In genomic region chr2:109694116-109694837, GRCm38 (mm10) we compare ENCODE assay signal across 9 mouse cellular contexts. TPM values are rescaled to one million over a fixed set of nuclear protein-coding genes. Genes with fewer than 3 reads are reported as not detected.
DNase-seq lines count a peak whose midpoint lies in the region; ATAC-seq and TF ChIP-seq lines count a peak whose summit lies in the region.
"Had no signal": no experiment of that assay in that cellular context is flagged by ENCODE, and none has a peak within 500 bp of the region (broad histone marks: within the 10 kb centered on the region; RNA-seq: fewer than 3 reads in every experiment).

No protein-coding gene starts in this region.

- no peak for TF ChIP-seq CTCF in forebrain, postnatal 0 days (IDR thresholded peaks at IDR 0.05; ENCODE audit: low read depth)

- WGBS in kidney, embryonic 16.5 days: under 1% methylated on average over 26 of the region's 26 CpGs
- WGBS in forebrain, postnatal 0 days: under 1% methylated on average over 26 of the region's 26 CpGs

- no peak for DNase-seq in kidney, adult 9 months
- DNase-seq in cerebellum, adult 11 months: peak; percentile 17
- DNase-seq in forebrain, postnatal 0 days: no peak
- DNase-seq in thymus, postnatal 36 days: no peak
- DNase-seq in left cerebral cortex, postnatal 10 days (ENCODE audit: extremely low spot score in 1 of 2, low spot score in 2 of 2): no peak
- no peak for DNase-seq in frontal cortex, postnatal 10 days (ENCODE audit: low spot score in 2 of 2)

- peak; percentile 36 for ATAC-seq in kidney, embryonic 16.5 days (ENCODE audit: low FRiP score, low TSS enrichment)
- no peak; the same call in 1 of the 2 replicates for ATAC-seq in forebrain, postnatal 0 days
- 0 out of 2 replicates have a peak, but pooled peaks have one; percentile 6 for ATAC-seq in megakaryocyte progenitor cell, adult 5-6 weeks (replicated peaks; ENCODE audit: poor library complexity)

- H3K27me3 ChIP-seq in kidney, embryonic 16.5 days (ENCODE audit: insufficient read depth, low read length): peaks cover 57% of the 10 kb centered on the region
- peaks cover 48% of the 10 kb centered on the region for H3K27me3 ChIP-seq in forebrain, postnatal 0 days (ENCODE audit: insufficient read depth, low read length)

- intact Hi-C loops in left cerebral cortex, postnatal 10 days (cut with DNase I): loop anchor here (2.0 to 10.0 kb wide), 3 partner anchors 819 to 1727 kb away; no protein-coding TSS in a partner anchor

- no peak overlapping the region for H3K9ac ChIP-seq in kidney, embryonic 16.5 days (replicated peaks; ENCODE audit: low read length)
- no peak overlapping the region for H3K9ac ChIP-seq in forebrain, postnatal 0 days

- peak overlapping the region; percentile 57 for H3K4me2 ChIP-seq in kidney, embryonic 16.5 days (replicated peaks; ENCODE audit: low read depth, low read length)
- H3K4me2 ChIP-seq in forebrain, postnatal 0 days (ENCODE audit: low read depth): peak overlapping the region; percentile 65

- H3K4me1 ChIP-seq in kidney, embryonic 16.5 days (ENCODE audit: insufficient read depth, low read length): peaks cover 4% of the 10 kb centered on the region
- H3K4me1 ChIP-seq in forebrain, postnatal 0 days (ENCODE audit: insufficient read depth): 0 out of 2 replicates have a peak, but pooled peaks cover 4% of the 10 kb centered on the region

- H3K9me3 ChIP-seq in kidney, embryonic 16.5 days (ENCODE audit: low read length): no peaks in the 10 kb centered on the region
- H3K9me3 ChIP-seq in forebrain, postnatal 0 days (ENCODE audit: low read length): no peaks in the 10 kb centered on the region

- peak overlapping the region; percentile 53 for H3K4me3 ChIP-seq in kidney, embryonic 16.5 days (ENCODE audit: low read length)
- H3K4me3 ChIP-seq in forebrain, postnatal 0 days (ENCODE audit: low read depth, low read length): peak overlapping the region; percentile 42

- no peak overlapping the region for H3K27ac ChIP-seq in kidney, embryonic 16.5 days (ENCODE audit: low read length)
- no peak overlapping the region for H3K27ac ChIP-seq in forebrain, postnatal 0 days (ENCODE audit: low read depth, low read length)
- H3K27ac ChIP-seq: macrophage had no signal

- H3K36me3 ChIP-seq in kidney, embryonic 16.5 days (ENCODE audit: insufficient read depth, low read length): no peaks in the 10 kb centered on the region
- H3K36me3 ChIP-seq in forebrain, postnatal 0 days (ENCODE audit: insufficient read depth): no peaks in the 10 kb centered on the region

RNA-seq across cellular contexts. Expression of gene Bdnf, which starts 19.8 kb away (rescaled TPM):
- 0.69 and 1.2 TPM in 2 replicates for polyA plus RNA-seq in kidney, embryonic 16.5 days (2015; fragmentation: Nextera tagmentation; extraction: Ambion mirVana)
- total RNA-seq in forebrain, postnatal 0 days (2014; rRNA removed): 4.6 and 8.0 TPM in 2 replicates
- 3.6 and 6.0 TPM in 2 replicates for polyA plus RNA-seq in forebrain, postnatal 0 days (2015; fragmentation: Nextera tagmentation; extraction: Ambion mirVana)
- not detected in 2 replicates for total RNA-seq in megakaryocyte progenitor cell, adult 5-6 weeks (2015)
- total RNA-seq in megakaryocyte progenitor cell, adult 5-6 weeks (2017): not detected in 2 replicates
- 10 to 100 TPM; 11.7 to 11.8 TPM for total RNA-seq in left cerebral cortex, postnatal 10 days (2021)
- polyA plus RNA-seq: macrophage had no signal
